Mouse (Mus musculus): ENCODE results near the gene Aldh1a7. TPM values are rescaled to one million over a fixed set of nuclear protein-coding genes. Genes with fewer than 3 reads are reported as not detected.
"Not testable (repeated sequence)": the region's sequence is repeated elsewhere in the genome, so short reads cannot be mapped to it uniquely, and the experiment has no call there.

Gene Aldh1a7
- polyA plus RNA-seq, 1 experiment from 2014 or later, result 1.4 TPM

- POLR2A ChIA-PET, result no interaction called here
- no peak for TF ChIP-seq CTCF (IDR thresholded peaks at IDR 0.05)
- H3K27me3 ChIP-seq, result no peaks in the 10 kb centered on the region
- CTCF ChIA-PET, result interaction anchor here (1.1 kb wide), 1 partner anchor 1977 kb away, joined by 3 read pairs; no protein-coding TSS in a partner anchor
- DNase-seq (ENCODE audit: low read depth, low spot score) (no peak), ATAC-seq (peak; percentile 54)
- in situ Hi-C loops (cut with MboI; ENCODE audit: low pct_unique_long_range_greater_than_20kb), result no loop called here
Measured at GRCm38 (mm10) chr19:20715617-20716016, 11.7 kb downstream of the Aldh1a7 start.

DNA sequence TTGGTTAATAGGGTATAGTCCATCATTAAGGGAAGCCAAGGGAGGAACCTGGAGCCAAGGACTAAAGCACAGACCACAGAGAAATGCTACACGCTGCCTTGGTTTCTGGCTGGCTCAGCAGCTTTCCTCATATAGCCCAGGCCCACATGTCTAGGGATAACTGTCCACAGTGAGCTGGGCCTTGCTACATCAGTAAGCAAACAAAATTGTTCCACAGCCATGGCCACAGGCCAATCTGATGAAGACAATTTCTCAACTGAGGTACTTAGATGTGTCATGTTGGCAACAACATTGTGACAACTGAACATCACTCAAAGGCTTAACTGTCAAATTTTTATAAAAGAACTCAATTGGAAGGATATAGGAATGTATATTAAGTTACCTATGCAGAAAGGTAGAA, 12.3 kb downstream of the Aldh1a7 start:
- DNase-seq (ENCODE audit: low read depth, low spot score) (no peak), ATAC-seq (no peak)
- POLR2A ChIA-PET, result no interaction called here
- no peaks in the 10 kb centered on the region for H3K27me3 ChIP-seq
- CTCF ChIA-PET, result no interaction called here
- no peak for TF ChIP-seq CTCF (IDR thresholded peaks at IDR 0.05)
- in situ Hi-C loops (cut with MboI; ENCODE audit: low pct_unique_long_range_greater_than_20kb), result no loop called here

- in situ Hi-C loops (cut with MboI; ENCODE audit: low pct_unique_long_range_greater_than_20kb), result no loop called here
- ATAC-seq (no peak), DNase-seq (ENCODE audit: low read depth, low spot score) (no peak)
- TF ChIP-seq CTCF (IDR thresholded peaks at IDR 0.05), result peak; percentile 18
- ChIA-PET CTCF (no interaction called here), POLR2A (no interaction called here)
- no peaks in the 10 kb centered on the region for H3K27me3 ChIP-seq
Measured at GRCm38 (mm10) chr19:20714543-20714942, 12.8 kb downstream of the Aldh1a7 start.

DNA sequence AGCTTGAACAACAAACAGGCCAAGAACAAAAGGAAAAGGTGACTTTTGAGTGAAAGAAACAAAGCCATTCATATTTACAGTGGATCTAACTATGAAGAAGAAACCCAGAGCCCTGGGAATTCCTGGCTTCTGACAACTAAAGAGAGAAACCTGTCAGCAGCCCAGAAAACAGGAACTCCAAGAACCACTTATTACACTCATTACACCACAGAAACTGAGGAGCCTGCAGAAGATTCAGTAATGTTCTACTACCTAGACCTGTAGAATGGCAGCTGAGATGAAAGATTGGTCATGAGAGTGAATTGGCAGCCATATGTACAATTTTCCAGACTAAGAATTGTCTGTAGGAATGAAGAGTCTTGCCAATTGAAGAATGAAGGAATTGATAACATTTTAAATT, 20.2 kb downstream of the Aldh1a7 start:
- TF ChIP-seq CTCF (IDR thresholded peaks at IDR 0.05), result no peak
- ATAC-seq (no peak), DNase-seq (ENCODE audit: low read depth, low spot score) (no peak)
- in situ Hi-C loops (cut with MboI; ENCODE audit: low pct_unique_long_range_greater_than_20kb), result no loop called here
- no peaks in the 10 kb centered on the region for H3K27me3 ChIP-seq
- ChIA-PET CTCF (interaction anchor here (1.0 kb wide), 1 partner anchor 9 kb away, joined by 4 read pairs; no protein-coding TSS in a partner anchor), POLR2A (no interaction called here)

DNA sequence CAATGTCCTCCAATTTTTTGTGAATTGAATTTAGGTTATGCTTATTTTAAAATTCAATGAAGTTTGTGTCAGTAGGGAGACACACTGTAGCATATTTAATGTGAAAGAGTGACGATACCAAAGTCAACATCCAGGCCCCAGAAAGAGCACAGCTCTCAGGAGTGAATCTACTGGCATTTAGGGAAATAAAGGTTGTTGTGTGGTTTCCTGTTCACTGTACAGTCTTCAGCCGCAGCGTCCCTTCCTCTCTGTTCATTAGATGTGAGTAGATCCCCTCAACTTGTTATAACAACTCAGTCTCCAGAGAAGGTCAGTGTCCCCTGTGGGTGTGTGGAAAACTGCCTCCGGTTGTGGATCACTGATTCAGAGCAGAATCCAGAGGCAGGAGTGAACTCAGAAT, 20.6 kb downstream of the Aldh1a7 start:
- no peaks in the 10 kb centered on the region for H3K27me3 ChIP-seq
- POLR2A ChIA-PET, result no interaction called here
- ATAC-seq (no peak), DNase-seq (ENCODE audit: low read depth, low spot score) (no peak)
- in situ Hi-C loops (cut with MboI; ENCODE audit: low pct_unique_long_range_greater_than_20kb), result no loop called here
- no peak for TF ChIP-seq CTCF (IDR thresholded peaks at IDR 0.05)
- CTCF ChIA-PET, result no interaction called here

DNA sequence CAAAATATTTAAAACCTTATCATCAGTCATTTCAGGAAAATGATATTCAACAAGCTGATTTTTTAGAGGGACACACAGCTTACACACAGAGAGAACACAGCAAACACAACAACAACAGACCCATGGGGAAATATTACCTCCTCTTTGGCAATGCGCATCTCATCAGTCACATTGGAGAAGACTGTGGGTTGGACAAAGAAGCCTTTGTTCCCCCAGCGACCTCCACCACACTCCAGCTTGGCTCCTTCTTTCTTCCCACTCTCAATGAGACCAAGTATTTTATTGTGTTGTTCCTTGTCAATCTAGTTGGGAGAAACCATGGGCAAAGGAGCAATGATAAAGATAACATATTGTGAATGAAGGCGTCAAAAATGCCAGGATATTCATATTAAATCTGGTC, 25.3 kb downstream of the Aldh1a7 start:
- in situ Hi-C loops (cut with MboI; ENCODE audit: low pct_unique_long_range_greater_than_20kb), result no loop called here
- no peaks in the 10 kb centered on the region for H3K27me3 ChIP-seq
- CTCF ChIA-PET, result no interaction called here

DNA sequence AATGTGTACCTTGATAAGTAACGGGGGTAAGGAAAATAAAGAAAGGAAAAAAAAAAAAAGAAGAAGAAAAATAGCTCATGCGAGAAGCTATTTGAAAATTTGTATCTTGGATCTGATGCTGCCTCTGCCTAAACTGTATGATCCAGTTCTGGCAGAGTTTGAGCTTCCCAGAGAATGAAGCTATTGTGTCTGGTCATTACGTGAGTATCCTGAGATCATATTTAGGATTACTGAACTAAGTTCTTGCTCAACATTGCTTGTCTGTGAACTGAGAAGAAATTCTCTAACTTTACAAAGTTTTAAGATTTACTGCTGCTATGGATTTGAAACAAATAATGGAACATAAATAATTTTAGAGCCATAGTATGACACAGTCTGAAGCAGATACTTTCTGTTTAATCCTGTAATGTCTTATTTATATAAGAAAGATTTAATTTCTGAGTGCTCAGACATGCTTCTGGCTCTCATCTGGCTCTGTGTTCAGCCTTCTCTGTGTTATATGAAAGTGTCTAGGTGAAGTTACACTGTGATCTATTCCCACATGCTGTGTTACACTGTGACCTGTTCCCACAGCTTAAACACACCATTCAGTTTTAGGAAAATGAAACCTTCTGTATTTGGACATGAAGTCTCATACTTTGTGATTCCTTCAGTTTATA, 49.5 kb downstream of the Aldh1a7 start:
- no peak for DNase-seq (ENCODE audit: low read depth, low spot score)
- in situ Hi-C loops (cut with MboI; ENCODE audit: low pct_unique_long_range_greater_than_20kb), result no loop called here
- H3K27me3 ChIP-seq, result no peaks in the 10 kb centered on the region
- no peak for TF ChIP-seq CTCF (IDR thresholded peaks at IDR 0.05)
- no peak for ATAC-seq
- ChIA-PET POLR2A (no interaction called here), CTCF (interaction anchor here (1.4 to 2.2 kb wide), 2 partner anchors 10 to 31 kb away, joined by 4 to 7 read pairs; no protein-coding TSS in a partner anchor)

More for the DNA sequence above, 25.3 kb downstream of the Aldh1a7 start:
- DNase-seq (ENCODE audit: low read depth, low spot score) (no peak), ATAC-seq (no peak)
- TF ChIP-seq CTCF (IDR thresholded peaks at IDR 0.05), result no peak
- POLR2A ChIA-PET, result no interaction called here

- no peaks in the 10 kb centered on the region for H3K27me3 ChIP-seq
- ChIA-PET POLR2A (no interaction called here), CTCF (no interaction called here)
- no peak for ATAC-seq
- no peak for DNase-seq (ENCODE audit: low read depth, low spot score)
- no peak for TF ChIP-seq CTCF (IDR thresholded peaks at IDR 0.05)
- in situ Hi-C loops (cut with MboI; ENCODE audit: low pct_unique_long_range_greater_than_20kb), result no loop called here
Measured at GRCm38 (mm10) chr19:20654141-20654873, 73.1 kb downstream of the Aldh1a7 start.

- in situ Hi-C loops (cut with MboI; ENCODE audit: low pct_unique_long_range_greater_than_20kb), result no loop called here
- DNase-seq (ENCODE audit: low read depth, low spot score), result no peak
- POLR2A ChIA-PET, result no interaction called here
- no peaks in the 10 kb centered on the region for H3K27me3 ChIP-seq
- ATAC-seq, result no peak
- CTCF ChIA-PET, result no interaction called here
- TF ChIP-seq CTCF (IDR thresholded peaks at IDR 0.05), result no peak
Measured at GRCm38 (mm10) chr19:20653082-20653676, 74.2 kb downstream of the Aldh1a7 start.

DNA sequence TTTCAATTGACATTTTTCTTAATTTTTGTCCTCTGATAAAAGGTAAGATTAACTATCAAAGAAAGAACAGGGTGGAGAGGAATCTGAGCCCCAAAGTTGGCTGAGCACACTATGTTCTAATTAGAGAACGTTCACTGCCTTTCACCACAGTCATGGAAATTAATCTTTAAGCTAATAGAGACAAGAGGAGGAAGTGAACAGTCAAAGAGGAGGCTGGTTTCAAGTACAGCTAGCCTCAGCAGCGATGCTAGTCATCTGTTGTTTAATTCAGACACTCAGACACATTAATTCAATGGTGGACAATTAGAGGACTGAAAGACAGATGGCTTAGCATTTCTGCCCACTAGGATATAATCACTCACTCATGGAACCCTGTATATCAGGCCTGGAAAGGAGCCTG, 77.4 kb downstream of the Aldh1a7 start:
- DNase-seq (ENCODE audit: low read depth, low spot score), result no peak
- peak; percentile 35 for ATAC-seq
- no peak for TF ChIP-seq CTCF (IDR thresholded peaks at IDR 0.05)
- in situ Hi-C loops (cut with MboI; ENCODE audit: low pct_unique_long_range_greater_than_20kb), result no loop called here
- ChIA-PET CTCF (interaction anchor here (1.5 kb wide), 1 partner anchor 15 kb away, joined by 4 read pairs; no protein-coding TSS in a partner anchor), POLR2A (no interaction called here)
- H3K27me3 ChIP-seq, result no peaks in the 10 kb centered on the region

GRCm38 (mm10) chr19:20647496-20647895, 79.9 kb downstream of the Aldh1a7 start:
- ATAC-seq; in situ Hi-C loops (cut with MboI; ENCODE audit: low pct_unique_long_range_greater_than_20kb); POLR2A ChIA-PET; DNase-seq (ENCODE audit: low read depth, low spot score); H3K27me3 ChIP-seq: not testable (repeated sequence)
- CTCF ChIA-PET, result interaction anchor here (1.2 to 2.0 kb wide), 2 partner anchors 30 to 35 kb away, joined by 3 to 4 read pairs; no protein-coding TSS in a partner anchor
